Mouse (Mus musculus): ENCODE measurements around the gene Tpm4. TPM values are rescaled to one million over a fixed set of nuclear protein-coding genes. Genes with fewer than 3 reads are reported as not detected.

Tpm4 gene
- polyA plus RNA-seq, 1 experiment from 2014 or later: 197 TPM

GRCm38 (mm10) chr8:72146556-72146955, 11.8 kb downstream of the Tpm4 start:
- no peaks in the 10 kb centered on the region for H3K4me1 ChIP-seq (ENCODE audit: control insufficient read depth, insufficient read depth, low read length)
- no peak overlapping the region for H3K9ac ChIP-seq (replicated peaks; ENCODE audit: low read length)
- no peaks in the 10 kb centered on the region for H3K9me3 ChIP-seq (ENCODE audit: control insufficient read depth, low read length)
- 92% methylated on average over 3 of the region's 3 CpGs for WGBS
- peaks cover 85% of the 10 kb centered on the region for H3K36me3 ChIP-seq (ENCODE audit: control insufficient read depth, insufficient read depth, low read length)
- H3K27ac ChIP-seq (replicated peaks; ENCODE audit: low read depth, low read length): no peak overlapping the region
- no peak overlapping the region for H3K4me2 ChIP-seq (ENCODE audit: low read length)
- no peak overlapping the region for H3K4me3 ChIP-seq (replicated peaks; ENCODE audit: low read depth, low read length)
- ATAC-seq (ENCODE audit: low FRiP score, low TSS enrichment) (no peak), DNase-seq (no peak)
- H3K27me3 ChIP-seq (ENCODE audit: control insufficient read depth, insufficient read depth, low read length): no peaks in the 10 kb centered on the region

DNA sequence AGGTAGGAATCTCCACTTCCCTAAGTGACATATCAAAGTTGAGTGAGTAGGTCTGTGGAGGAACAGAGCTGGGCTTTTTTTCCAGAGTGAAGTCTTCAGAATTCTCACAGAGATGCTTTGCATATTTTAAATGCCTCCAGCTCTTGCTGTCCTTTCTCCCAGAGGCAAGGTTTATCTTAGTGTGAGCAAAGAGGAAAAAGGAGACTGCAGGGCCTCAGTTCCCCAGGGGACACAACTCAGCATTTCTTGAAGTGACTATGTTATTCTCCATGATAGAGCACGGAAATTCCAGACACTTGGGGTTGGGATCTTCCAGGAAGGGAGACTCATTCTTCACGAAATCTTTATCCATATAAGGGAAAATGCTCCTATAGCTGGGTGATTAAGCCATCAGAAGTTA, 12.5 kb downstream of the Tpm4 start:
- WGBS: 96% methylated on average over 2 of the region's 2 CpGs
- DNase-seq (no peak), ATAC-seq (ENCODE audit: low FRiP score, low TSS enrichment) (no peak)
- Histone ChIP-seq H3K9me3 (ENCODE audit: control insufficient read depth, low read length) (no peaks in the 10 kb centered on the region), H3K4me1 (ENCODE audit: control insufficient read depth, insufficient read depth, low read length) (no peaks in the 10 kb centered on the region), H3K4me3 (replicated peaks; ENCODE audit: low read depth, low read length) (no peak overlapping the region), H3K9ac (replicated peaks; ENCODE audit: low read length) (no peak overlapping the region), H3K36me3 (ENCODE audit: control insufficient read depth, insufficient read depth, low read length) (peaks cover 83% of the 10 kb centered on the region), H3K4me2 (ENCODE audit: low read length) (no peak overlapping the region), H3K27ac (replicated peaks; ENCODE audit: low read depth, low read length) (no peak overlapping the region), H3K27me3 (ENCODE audit: control insufficient read depth, insufficient read depth, low read length) (no peaks in the 10 kb centered on the region)

GRCm38 (mm10) chr8:72149056-72149455, 14.3 kb downstream of the Tpm4 start:
- Histone ChIP-seq H3K27ac (replicated peaks; ENCODE audit: low read depth, low read length) (no peak overlapping the region), H3K9me3 (ENCODE audit: control insufficient read depth, low read length) (no peaks in the 10 kb centered on the region), H3K4me3 (replicated peaks; ENCODE audit: low read depth, low read length) (no peak overlapping the region), H3K4me2 (ENCODE audit: low read length) (no peak overlapping the region), H3K9ac (replicated peaks; ENCODE audit: low read length) (no peak overlapping the region), H3K4me1 (ENCODE audit: control insufficient read depth, insufficient read depth, low read length) (no peaks in the 10 kb centered on the region), H3K27me3 (ENCODE audit: control insufficient read depth, insufficient read depth, low read length) (no peaks in the 10 kb centered on the region), H3K36me3 (ENCODE audit: control insufficient read depth, insufficient read depth, low read length) (peaks cover 75% of the 10 kb centered on the region)
- ATAC-seq (ENCODE audit: low FRiP score, low TSS enrichment) (no peak), DNase-seq (no peak)
- whole genome bisulfite sequencing: 93% methylated on average over 1 of the region's 1 CpGs

DNA sequence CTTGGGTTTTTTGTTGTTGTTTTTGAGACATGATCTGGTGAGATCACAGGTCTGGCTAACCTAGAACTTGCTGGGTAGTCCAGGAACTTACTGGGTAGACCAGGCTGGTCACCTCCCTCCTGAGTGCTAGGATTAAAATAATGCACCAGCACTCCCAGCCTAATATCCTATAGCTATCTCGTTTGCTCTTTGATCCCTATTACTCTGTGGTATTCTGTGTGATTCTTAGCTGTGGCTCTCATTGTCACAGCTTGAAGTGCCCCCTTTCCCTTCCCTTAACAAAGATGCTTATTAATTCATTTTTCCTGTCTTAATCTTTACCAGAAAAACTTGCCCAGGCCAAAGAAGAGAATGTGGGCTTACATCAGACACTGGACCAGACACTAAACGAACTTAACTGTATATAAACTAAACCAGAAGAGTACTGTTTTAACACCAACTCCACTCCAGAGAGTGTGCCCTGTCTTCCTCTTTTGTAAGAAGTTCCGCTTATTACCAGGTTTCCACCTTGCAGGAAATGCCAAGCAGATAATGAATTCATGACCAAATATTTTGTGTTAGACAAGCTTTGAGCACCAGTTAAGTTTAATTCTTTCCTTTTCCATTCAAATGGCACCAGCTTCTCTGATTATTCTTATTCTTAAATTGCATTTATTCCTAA, 16.8 kb downstream of the Tpm4 start:
- H3K36me3 ChIP-seq (ENCODE audit: control insufficient read depth, insufficient read depth, low read length): peaks cover 52% of the 10 kb centered on the region
- no peaks in the 10 kb centered on the region for H3K4me1 ChIP-seq (ENCODE audit: control insufficient read depth, insufficient read depth, low read length)
- H3K9me3 ChIP-seq (ENCODE audit: control insufficient read depth, low read length): no peaks in the 10 kb centered on the region
- ATAC-seq (ENCODE audit: low FRiP score, low TSS enrichment) (no peak), DNase-seq (no peak)
- no peak overlapping the region for H3K4me2 ChIP-seq (ENCODE audit: low read length)
- no peak overlapping the region for H3K27ac ChIP-seq (replicated peaks; ENCODE audit: low read depth, low read length)
- no peak overlapping the region for H3K9ac ChIP-seq (replicated peaks; ENCODE audit: low read length)
- WGBS: 87% methylated on average over 3 of the region's 3 CpGs
- H3K4me3 ChIP-seq (replicated peaks; ENCODE audit: low read depth, low read length): no peak overlapping the region
- no peaks in the 10 kb centered on the region for H3K27me3 ChIP-seq (ENCODE audit: control insufficient read depth, insufficient read depth, low read length)

DNA sequence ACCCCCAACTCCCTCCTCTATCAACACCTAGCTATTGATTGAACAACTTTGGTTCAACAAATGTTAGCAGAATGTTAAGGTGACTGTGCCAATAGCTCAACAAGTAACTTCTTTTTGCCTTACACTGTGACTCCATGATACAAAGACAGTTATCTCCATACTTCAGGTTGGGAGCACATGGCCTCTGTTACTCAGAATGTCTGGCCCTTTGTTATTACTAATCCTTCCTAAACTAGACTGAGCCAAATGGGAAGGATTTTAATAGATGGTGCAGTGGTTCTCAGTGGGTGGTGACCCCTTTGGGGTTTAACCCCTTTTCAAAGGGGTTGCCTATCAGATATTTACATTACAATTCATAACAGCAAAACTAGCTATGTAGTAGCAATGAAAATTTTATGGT, 18.6 kb downstream of the Tpm4 start:
- no peak for DNase-seq
- H3K36me3 ChIP-seq (ENCODE audit: control insufficient read depth, insufficient read depth, low read length): peaks cover 35% of the 10 kb centered on the region
- H3K4me1 ChIP-seq (ENCODE audit: control insufficient read depth, insufficient read depth, low read length): no peaks in the 10 kb centered on the region
- H3K4me3 ChIP-seq (replicated peaks; ENCODE audit: low read depth, low read length): no peak overlapping the region
- H3K4me2 ChIP-seq (ENCODE audit: low read length): no peak overlapping the region
- no peaks in the 10 kb centered on the region for H3K9me3 ChIP-seq (ENCODE audit: control insufficient read depth, low read length)
- no peak for ATAC-seq (ENCODE audit: low FRiP score, low TSS enrichment)
- H3K27ac ChIP-seq (replicated peaks; ENCODE audit: low read depth, low read length): no peak overlapping the region
- no peak overlapping the region for H3K9ac ChIP-seq (replicated peaks; ENCODE audit: low read length)
- H3K27me3 ChIP-seq (ENCODE audit: control insufficient read depth, insufficient read depth, low read length): no peaks in the 10 kb centered on the region

DNA sequence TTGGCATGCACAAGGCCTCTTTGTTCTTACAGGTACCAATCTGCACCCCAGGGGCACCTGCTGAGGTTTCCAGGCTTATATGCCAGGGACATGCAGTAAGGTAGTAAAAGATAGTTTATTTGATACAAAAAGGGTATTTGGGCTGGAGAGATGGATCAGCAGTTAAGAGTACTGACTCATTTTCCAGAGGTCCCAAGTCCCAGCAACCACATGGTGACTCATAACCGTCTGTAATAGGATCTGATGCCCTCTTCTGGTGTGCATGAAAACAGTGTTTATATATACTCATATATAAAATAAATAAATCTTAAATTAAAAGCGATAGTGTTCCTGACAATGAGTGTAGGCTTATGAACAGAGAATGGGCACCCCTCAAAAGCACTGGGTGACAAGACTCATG, 23.3 kb downstream of the Tpm4 start:
- no peak overlapping the region for H3K4me2 ChIP-seq (ENCODE audit: low read length)
- no peak overlapping the region for H3K4me3 ChIP-seq (replicated peaks; ENCODE audit: low read depth, low read length)
- H3K27ac ChIP-seq (replicated peaks; ENCODE audit: low read depth, low read length): no peak overlapping the region
- no peak overlapping the region for H3K9ac ChIP-seq (replicated peaks; ENCODE audit: low read length)
- H3K4me1 ChIP-seq (ENCODE audit: control insufficient read depth, insufficient read depth, low read length): peaks cover 16% of the 10 kb centered on the region
- ATAC-seq (ENCODE audit: low FRiP score, low TSS enrichment) (no peak), DNase-seq (no peak)
- no peaks in the 10 kb centered on the region for H3K9me3 ChIP-seq (ENCODE audit: control insufficient read depth, low read length)
- no peaks in the 10 kb centered on the region for H3K27me3 ChIP-seq (ENCODE audit: control insufficient read depth, insufficient read depth, low read length)
- 0 out of 2 replicates have a peak, but pooled peaks cover 6% of the 10 kb centered on the region for H3K36me3 ChIP-seq (ENCODE audit: control insufficient read depth, insufficient read depth, low read length)
- 92% methylated on average over 2 of the region's 2 CpGs for WGBS

- H3K27me3 ChIP-seq (ENCODE audit: control insufficient read depth, insufficient read depth, low read length): no peaks in the 10 kb centered on the region
- H3K36me3 ChIP-seq (ENCODE audit: control insufficient read depth, insufficient read depth, low read length): 0 out of 2 replicates have a peak, but pooled peaks cover under 1% of the 10 kb centered on the region
- ATAC-seq (ENCODE audit: low FRiP score, low TSS enrichment) (no peak), DNase-seq (no peak)
- 84% methylated on average over 3 of the region's 3 CpGs for WGBS
- H3K27ac ChIP-seq (replicated peaks; ENCODE audit: low read depth, low read length): no peak overlapping the region
- H3K9ac ChIP-seq (replicated peaks; ENCODE audit: low read length): no peak overlapping the region
- peaks cover 16% of the 10 kb centered on the region for H3K4me1 ChIP-seq (ENCODE audit: control insufficient read depth, insufficient read depth, low read length)
- H3K9me3 ChIP-seq (ENCODE audit: control insufficient read depth, low read length): no peaks in the 10 kb centered on the region
- no peak overlapping the region for H3K4me2 ChIP-seq (ENCODE audit: low read length)
- no peak overlapping the region for H3K4me3 ChIP-seq (replicated peaks; ENCODE audit: low read depth, low read length)
These were observed 24.0 kb downstream of the Tpm4 start for GRCm38 (mm10) chr8:72158726-72159125.

DNA sequence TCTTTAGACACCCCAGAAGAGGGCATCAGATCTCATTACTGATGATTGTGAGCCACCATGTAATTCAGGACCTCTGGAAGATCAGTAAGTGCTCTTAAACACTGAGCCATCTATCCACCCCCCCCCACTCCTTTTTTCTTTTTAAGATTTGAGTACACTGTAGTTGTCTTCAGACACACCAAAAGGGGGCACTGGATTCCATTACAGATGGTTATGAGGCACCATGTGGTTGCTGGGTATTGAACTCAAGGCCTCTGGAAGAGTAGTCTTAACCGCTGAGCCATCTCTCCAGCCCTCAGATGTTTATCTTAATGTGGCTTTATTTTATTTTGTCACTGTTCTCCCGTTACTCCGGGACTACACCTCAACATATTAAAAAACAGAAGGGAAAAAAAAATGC, 25.2 kb downstream of the Tpm4 start:
- H3K9me3 ChIP-seq (ENCODE audit: control insufficient read depth, low read length): no peaks in the 10 kb centered on the region
- no peak overlapping the region for H3K27ac ChIP-seq (replicated peaks; ENCODE audit: low read depth, low read length)
- peak overlapping the region; percentile 38; the same call in 1 of the 2 replicates for H3K9ac ChIP-seq (replicated peaks; ENCODE audit: low read length)
- H3K36me3 ChIP-seq (ENCODE audit: control insufficient read depth, insufficient read depth, low read length): peaks cover 8% of the 10 kb centered on the region
- ATAC-seq (ENCODE audit: low FRiP score, low TSS enrichment) (no peak), DNase-seq (peak; percentile 3)
- no peaks in the 10 kb centered on the region for H3K27me3 ChIP-seq (ENCODE audit: control insufficient read depth, insufficient read depth, low read length)
- H3K4me2 ChIP-seq (ENCODE audit: low read length): peak overlapping the region; percentile 55
- 75% methylated on average over 3 of the region's 3 CpGs for WGBS
- H3K4me3 ChIP-seq (replicated peaks; ENCODE audit: low read depth, low read length): peak overlapping the region; percentile 37
- H3K4me1 ChIP-seq (ENCODE audit: control insufficient read depth, insufficient read depth, low read length): peaks cover 16% of the 10 kb centered on the region

Data from midbrain, embryonic 14.5 days (tissue).